Mouse (Mus musculus) forebrain, embryonic 12.5 days (tissue): ENCODE data around the gene Shtn1. TPM values are rescaled to one million over a fixed set of nuclear protein-coding genes. Genes with fewer than 3 reads are reported as not detected.

Source experiments
- ATAC-seq: fragments of 200-750 bp; cut with Nextera tagmentation; 2 replicates; pipeline ENCODE4 v1.8.0; 2017; ENCODE audit warnings: moderate TSS enrichment; ENCODE audit not compliant: low FRiP score
- H3K27ac ChIP-seq: fragments of 300-500 bp; sonication (generic); 2 replicates; pipeline ENCODE4 v1.5.1; 2016; ENCODE audit warnings: mild to moderate bottlenecking
- H3K27me3 ChIP-seq: fragments of 300-500 bp; sonication (generic); 2 replicates; pipeline ENCODE4 v1.6.1; 2016; ENCODE audit warnings: mild to moderate bottlenecking
- H3K36me3 ChIP-seq: fragments of 300-500 bp; sonication (generic); replicated peaks from 2 replicates; pipeline ENCODE4 v1.6.1; 2016; ENCODE audit warnings: mild to moderate bottlenecking
- H3K4me1 ChIP-seq: fragments of 300-500 bp; sonication (generic); 2 replicates; pipeline ENCODE4 v1.6.1; 2016
- H3K4me2 ChIP-seq: fragments of 300-500 bp; sonication (generic); 2 replicates; pipeline ENCODE4 v1.6.1; 2016; ENCODE audit warnings: mild to moderate bottlenecking, moderate library complexity
- H3K4me3 ChIP-seq: fragments of 300-500 bp; sonication (generic); replicated peaks from 2 replicates; pipeline ENCODE4 v1.5.1; 2016; ENCODE audit warnings: mild to moderate bottlenecking
- H3K9ac ChIP-seq: fragments of 300-500 bp; sonication (generic); 2 replicates; pipeline ENCODE4 v1.6.1; 2016; ENCODE audit warnings: mild to moderate bottlenecking
- H3K9me3 ChIP-seq: fragments of 300-500 bp; sonication (generic); 2 replicates; pipeline ENCODE4 v1.6.1; 2016
- WGBS: fragments of 180-500 bp; shearing (Covaris S2); methylation state at CpG from one replicate; pipeline ENCODE4 v1.1.7; 2016; 5-methylcytosine and 5-hydroxymethylcytosine counted together
- polyA plus RNA-seq: library from polyadenylated mRNA; unstranded; fragments of >200 nt; fragmentation: Nextera tagmentation; extraction: Ambion mirVana; gene quantifications from 2 replicates; pipeline ENCODE4 v1.2.1, GENCODE M21; 2016

Gene Shtn1
- 11.2 and 14.2 TPM in 2 replicates for polyA plus RNA-seq

GRCm38 (mm10) chr19:59075472-59076101, at the start of gene Shtn1:
TSS of gene Shtn1 (minus strand) at chr19:59076100.
- Histone ChIP-seq H3K4me2 (peak within 1 kb of the TSS; percentile 99), H3K4me3 (peak within 1 kb of the TSS; percentile 75), H3K36me3 (no peaks in the 10 kb centered on the region), H3K9me3 (no peaks in the 10 kb centered on the region), H3K9ac (peak within 1 kb of the TSS; percentile 72), H3K4me1 (peaks cover 11% of the 10 kb centered on the region), H3K27ac (peak within 1 kb of the TSS; percentile 42; the same call in 1 of the 2 replicates), H3K27me3 (peaks cover 52% of the 10 kb centered on the region)
- under 1% methylated on average over 25 of the region's 46 CpGs for WGBS
- peak; percentile 76 for ATAC-seq

GRCm38 (mm10) chr19:59114152-59114551, 38.3 kb upstream of the Shtn1 start:
- no peak overlapping the region for H3K27ac ChIP-seq
- no peak overlapping the region for H3K4me3 ChIP-seq
- WGBS, result 78% methylated on average over 4 of the region's 4 CpGs
- no peak for ATAC-seq
- H3K27me3 ChIP-seq, result peaks cover 12% of the 10 kb centered on the region; the same call in 1 of the 2 replicates
- H3K9me3 ChIP-seq, result no peaks in the 10 kb centered on the region
- no peak overlapping the region for H3K4me2 ChIP-seq
- peaks cover 9% of the 10 kb centered on the region; the same call in 1 of the 2 replicates for H3K4me1 ChIP-seq
- no peaks in the 10 kb centered on the region for H3K36me3 ChIP-seq
- no peak overlapping the region for H3K9ac ChIP-seq

- peaks cover 9% of the 10 kb centered on the region; the same call in 1 of the 2 replicates for H3K27me3 ChIP-seq
- 57% methylated on average over 1 of the region's 1 CpGs for WGBS
- ATAC-seq, result no peak
- no peak overlapping the region for H3K4me3 ChIP-seq
- no peaks in the 10 kb centered on the region for H3K9me3 ChIP-seq
- H3K4me2 ChIP-seq, result no peak overlapping the region
- H3K4me1 ChIP-seq, result peaks cover 9% of the 10 kb centered on the region; the same call in 1 of the 2 replicates
- H3K9ac ChIP-seq, result no peak overlapping the region
- H3K36me3 ChIP-seq, result no peaks in the 10 kb centered on the region
- H3K27ac ChIP-seq, result no peak overlapping the region
Measured at GRCm38 (mm10) chr19:59109937-59110336, 34.0 kb upstream of the Shtn1 start.

GRCm38 (mm10) chr19:59098315-59098714, 22.4 kb upstream of the Shtn1 start:
- no peak overlapping the region for H3K9ac ChIP-seq
- no peak overlapping the region for H3K27ac ChIP-seq
- H3K4me2 ChIP-seq, result no peak overlapping the region
- ATAC-seq, result no peak
- H3K9me3 ChIP-seq, result 0 out of 2 replicates have a peak, but pooled peaks cover 2% of the 10 kb centered on the region
- H3K4me3 ChIP-seq, result no peak overlapping the region
- WGBS, result 59% methylated on average over 1 of the region's 1 CpGs
- H3K27me3 ChIP-seq, result peaks cover 8% of the 10 kb centered on the region; the same call in 1 of the 2 replicates
- no peaks in the 10 kb centered on the region; the same call in 1 of the 2 replicates for H3K4me1 ChIP-seq
- no peaks in the 10 kb centered on the region for H3K36me3 ChIP-seq

- Histone ChIP-seq H3K9ac (no peak overlapping the region), H3K4me2 (no peak overlapping the region), H3K4me3 (no peak overlapping the region), H3K27me3 (peaks cover 7% of the 10 kb centered on the region; the same call in 1 of the 2 replicates), H3K9me3 (no peaks in the 10 kb centered on the region), H3K36me3 (no peaks in the 10 kb centered on the region), H3K4me1 (no peaks in the 10 kb centered on the region), H3K27ac (no peak overlapping the region)
- WGBS, result 91% methylated on average over 7 of the region's 7 CpGs
- ATAC-seq, result no peak
Measured at GRCm38 (mm10) chr19:59092295-59092694, 16.4 kb upstream of the Shtn1 start.

- 73% methylated on average over 1 of the region's 1 CpGs for WGBS
Measured at GRCm38 (mm10) chr19:59090337-59090736, 14.4 kb upstream of the Shtn1 start.

GRCm38 (mm10) chr19:59084296-59084695, 8.4 kb upstream of the Shtn1 start:
- Histone ChIP-seq H3K36me3 (no peaks in the 10 kb centered on the region), H3K4me1 (no peaks in the 10 kb centered on the region), H3K27ac (no peak overlapping the region), H3K4me2 (no peak overlapping the region), H3K27me3 (0 out of 2 replicates have a peak, but pooled peaks cover 7% of the 10 kb centered on the region), H3K9ac (no peak overlapping the region), H3K4me3 (no peak overlapping the region), H3K9me3 (no peaks in the 10 kb centered on the region)
- no peak for ATAC-seq
- 63% methylated on average over 4 of the region's 4 CpGs for WGBS

More at GRCm38 (mm10) chr19:59090337-59090736, 14.4 kb upstream of the Shtn1 start:
- no peaks in the 10 kb centered on the region for H3K36me3 ChIP-seq
- H3K27ac ChIP-seq, result no peak overlapping the region
- H3K4me2 ChIP-seq, result no peak overlapping the region
- ATAC-seq, result no peak
- H3K9ac ChIP-seq, result no peak overlapping the region
- H3K9me3 ChIP-seq, result no peaks in the 10 kb centered on the region
- no peak overlapping the region for H3K4me3 ChIP-seq
- peaks cover 7% of the 10 kb centered on the region; the same call in 1 of the 2 replicates for H3K27me3 ChIP-seq
- no peaks in the 10 kb centered on the region for H3K4me1 ChIP-seq

GRCm38 (mm10) chr19:59076131-59076530, 231 bp upstream of the Shtn1 start:
- Histone ChIP-seq H3K4me2 (peak overlapping the region; percentile 99), H3K27ac (no peak overlapping the region), H3K9me3 (no peaks in the 10 kb centered on the region), H3K27me3 (peaks cover 50% of the 10 kb centered on the region), H3K4me1 (peaks cover 11% of the 10 kb centered on the region), H3K9ac (peak overlapping the region; percentile 72), H3K4me3 (peak overlapping the region; percentile 75), H3K36me3 (no peaks in the 10 kb centered on the region)
- WGBS, result 11% methylated on average over 5 of the region's 5 CpGs
- no peak for ATAC-seq

- Histone ChIP-seq H3K4me1 (peaks cover 11% of the 10 kb centered on the region), H3K27ac (peak overlapping the region; percentile 42; the same call in 1 of the 2 replicates), H3K4me3 (peak overlapping the region; percentile 75), H3K9me3 (no peaks in the 10 kb centered on the region), H3K4me2 (peak overlapping the region; percentile 99), H3K27me3 (peaks cover 52% of the 10 kb centered on the region), H3K36me3 (no peaks in the 10 kb centered on the region), H3K9ac (peak overlapping the region; percentile 72)
- WGBS, result under 1% methylated on average over 46 of the region's 46 CpGs
- ATAC-seq, result peak; percentile 34
Measured at GRCm38 (mm10) chr19:59074841-59075471, 944 bp downstream of the Shtn1 start.

GRCm38 (mm10) chr19:59074381-59074780, 1.5 kb downstream of the Shtn1 start:
- peaks cover 11% of the 10 kb centered on the region for H3K4me1 ChIP-seq
- peak overlapping the region; percentile 75 for H3K4me3 ChIP-seq
- H3K9me3 ChIP-seq, result no peaks in the 10 kb centered on the region
- H3K36me3 ChIP-seq, result no peaks in the 10 kb centered on the region
- WGBS, result 54% methylated on average over 3 of the region's 3 CpGs
- no peak overlapping the region for H3K9ac ChIP-seq
- peak overlapping the region; percentile 99 for H3K4me2 ChIP-seq
- no peak overlapping the region for H3K27ac ChIP-seq
- no peak for ATAC-seq
- peaks cover 52% of the 10 kb centered on the region for H3K27me3 ChIP-seq

- no peak for ATAC-seq
- no peaks in the 10 kb centered on the region for H3K9me3 ChIP-seq
- H3K9ac ChIP-seq, result no peak overlapping the region
- H3K4me2 ChIP-seq, result no peak overlapping the region
- no peak overlapping the region for H3K27ac ChIP-seq
- peaks cover 11% of the 10 kb centered on the region for H3K4me1 ChIP-seq
- peaks cover 52% of the 10 kb centered on the region for H3K27me3 ChIP-seq
- 86% methylated on average over 6 of the region's 6 CpGs for WGBS
- H3K36me3 ChIP-seq, result no peaks in the 10 kb centered on the region
- no peak overlapping the region for H3K4me3 ChIP-seq
Measured at GRCm38 (mm10) chr19:59073006-59073405, 2.9 kb downstream of the Shtn1 start.

- no peaks in the 10 kb centered on the region for H3K36me3 ChIP-seq
- ATAC-seq, result no peak
- H3K4me3 ChIP-seq, result no peak overlapping the region
- peaks cover 48% of the 10 kb centered on the region for H3K27me3 ChIP-seq
- H3K4me1 ChIP-seq, result peaks cover 11% of the 10 kb centered on the region
- no peaks in the 10 kb centered on the region for H3K9me3 ChIP-seq
- no peak overlapping the region for H3K9ac ChIP-seq
- no peak overlapping the region for H3K27ac ChIP-seq
- H3K4me2 ChIP-seq, result no peak overlapping the region
- WGBS, result 97% methylated on average over 2 of the region's 2 CpGs
Measured at GRCm38 (mm10) chr19:59071979-59072378, 3.9 kb downstream of the Shtn1 start.
